Mouse (Mus musculus): ENCODE results near the gene Fbxo40.

DNA sequence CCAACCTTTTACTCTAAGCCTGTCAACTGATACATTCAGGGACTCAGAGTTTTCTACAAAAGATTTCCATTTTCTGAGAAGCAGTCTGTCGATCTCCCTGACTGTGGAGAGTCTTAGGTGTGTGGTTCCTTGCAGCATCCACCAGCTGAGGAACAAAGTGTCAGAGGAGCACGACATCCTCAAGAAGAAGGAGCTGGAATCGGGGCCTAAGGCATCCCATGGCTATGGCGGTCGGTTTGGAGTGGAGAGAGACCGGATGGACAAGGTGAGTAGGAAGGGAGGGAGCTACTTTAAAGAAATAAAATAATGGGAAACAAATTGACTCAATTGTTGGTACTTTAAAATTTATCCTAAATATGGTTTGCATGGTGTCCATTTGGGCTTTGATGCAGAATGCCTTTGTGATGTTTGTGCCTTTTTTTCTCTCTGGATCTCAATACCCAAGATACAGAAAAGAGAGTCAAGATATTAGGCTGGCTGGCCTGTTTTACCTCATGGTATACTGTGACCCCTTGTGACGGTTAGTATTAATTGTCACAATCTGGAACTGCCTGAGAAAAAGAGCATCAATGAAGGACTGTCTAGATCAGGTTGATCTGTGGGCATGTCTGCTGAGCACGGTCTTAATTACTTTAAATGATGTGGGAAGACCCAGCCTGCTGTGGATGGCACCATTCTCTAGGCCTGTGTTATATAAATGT is 43.7 kb downstream of the Fbxo40 start:
- TF ChIP-seq GATA1 (IDR thresholded peaks at IDR 0.05; ENCODE audit: borderline replicate concordance, low read length) (no peak), FLI1 (IDR thresholded peaks at IDR 0.05; ENCODE audit: low read length) (no peak)

Data from megakaryocyte, embryonic 14.5 days (primary cell).